Mouse (Mus musculus) liver, embryonic 11.5 days (tissue): ENCODE results near the gene Gm45062. TPM values are rescaled to one million over a fixed set of nuclear protein-coding genes. Genes with fewer than 3 reads are reported as not detected.

Source experiments
- ATAC-seq: fragments of 200-750 bp; cut with Nextera tagmentation; replicated peaks from 2 replicates; pipeline ENCODE4 v1.8.0; 2017; ENCODE audit warnings: moderate number of reproducible peaks, mild to moderate bottlenecking, moderate TSS enrichment, moderate library complexity; ENCODE audit not compliant: low FRiP score
- DNase-seq: peaks from one replicate; pipeline ENCODE4 v3.0.0-alpha.2; 2017; ENCODE audit warnings: low spot score
- H3K27ac ChIP-seq: fragments of 300-500 bp; sonication (generic); 2 replicates; pipeline ENCODE4 v1.5.1; 2014; ENCODE audit warnings: mild to moderate bottlenecking, low read depth, low read length, control low read depth
- H3K27me3 ChIP-seq: fragments of 300-500 bp; sonication (generic); replicated peaks from 2 replicates; pipeline ENCODE4 v1.6.1; 2014; ENCODE audit warnings: low read length, mixed read lengths; ENCODE audit not compliant: control insufficient read depth, insufficient read depth
- H3K36me3 ChIP-seq: fragments of 300-500 bp; sonication (generic); 2 replicates; pipeline ENCODE4 v1.6.1; 2014; ENCODE audit warnings: mild to moderate bottlenecking, low read length, moderate library complexity, mixed read lengths; ENCODE audit not compliant: control insufficient read depth, insufficient read depth
- H3K4me1 ChIP-seq: fragments of 300-500 bp; sonication (generic); replicated peaks from 2 replicates; pipeline ENCODE4 v1.6.1; 2014; ENCODE audit warnings: low read length, mixed read lengths; ENCODE audit not compliant: control insufficient read depth, insufficient read depth
- H3K4me2 ChIP-seq: fragments of 300-500 bp; sonication (generic); 2 replicates; pipeline ENCODE4 v1.6.1; 2014; ENCODE audit warnings: mild to moderate bottlenecking, control low read depth, moderate library complexity
- H3K4me3 ChIP-seq: fragments of 300-500 bp; sonication (generic); 2 replicates; pipeline ENCODE4 v1.5.1; 2014; ENCODE audit warnings: low read depth, low read length, control low read depth
- H3K9ac ChIP-seq: fragments of 300-500 bp; sonication (generic); 2 replicates; pipeline ENCODE4 v1.6.1; 2014; ENCODE audit warnings: low read depth, low read length, control low read depth
- H3K9me3 ChIP-seq: fragments of 300-500 bp; sonication (generic); 2 replicates; pipeline ENCODE4 v1.6.1; 2016; ENCODE audit warnings: low read length, inconsistent platforms, mixed read lengths; ENCODE audit not compliant: control insufficient read depth
- WGBS: fragments of 180-500 bp; shearing (Covaris S2); extraction: QIAGEN DNeasy Blood & Tissue Kit; methylation state at CpG from one replicate; pipeline ENCODE4 v1.1.7; 2014; 5-methylcytosine and 5-hydroxymethylcytosine counted together
- polyA plus RNA-seq: library from polyadenylated mRNA; unstranded; fragments of >200 nt; fragmentation: Nextera tagmentation; extraction: Ambion mirVana; gene quantifications from 2 replicates; pipeline ENCODE4 v1.2.1, GENCODE M21; 2014

The Gm45062 gene
- polyA plus RNA-seq, 1 experiment from 2014 or later, result 3.9 TPM

DNA sequence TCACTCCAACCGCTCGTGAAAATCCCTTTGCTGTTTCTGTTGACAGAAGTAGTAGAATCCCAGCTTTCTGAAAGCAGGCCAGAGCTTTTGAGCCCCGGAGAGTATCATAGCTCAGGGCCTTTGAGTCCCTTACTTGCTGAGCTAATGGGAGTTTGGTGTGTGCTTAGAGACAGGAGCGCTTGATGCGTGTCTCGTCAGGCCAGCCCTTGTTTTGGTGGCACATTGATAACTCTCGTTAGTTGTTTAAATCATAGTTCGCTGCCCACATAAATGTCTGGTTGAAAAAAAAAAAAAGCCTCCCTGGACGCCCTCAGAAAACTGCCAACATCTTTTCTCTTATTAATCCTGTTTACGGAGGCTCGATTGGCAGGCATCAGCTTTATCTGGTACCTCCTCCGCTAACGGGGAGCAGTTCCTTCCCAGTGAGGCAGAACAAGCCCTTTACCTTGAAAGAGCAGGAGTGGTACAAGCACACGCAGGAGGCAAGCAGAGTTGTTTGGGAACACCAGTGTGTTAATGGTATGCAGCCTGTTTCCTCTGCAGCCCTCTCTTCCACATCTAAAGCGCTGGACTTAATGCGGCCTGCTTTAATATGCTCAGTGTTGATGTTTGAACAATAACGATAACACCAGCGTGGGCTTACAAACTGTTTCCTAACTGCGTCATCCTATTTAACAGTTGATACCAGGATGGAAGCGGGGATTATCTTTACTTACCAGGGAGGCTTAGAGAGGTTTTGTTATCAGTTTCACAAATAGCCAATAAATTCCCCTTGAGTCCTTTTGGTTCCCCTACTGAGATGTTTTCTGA is 228.0 kb downstream of the Gm45062 start:
- Histone ChIP-seq H3K27ac (peak overlapping the region; percentile 78), H3K36me3 (no peaks in the 10 kb centered on the region), H3K27me3 (no peaks in the 10 kb centered on the region), H3K9me3 (no peaks in the 10 kb centered on the region), H3K4me2 (peak overlapping the region; percentile 56), H3K9ac (peak overlapping the region; percentile 28), H3K4me1 (peaks cover 30% of the 10 kb centered on the region), H3K4me3 (peak overlapping the region; percentile 31; the same call in 1 of the 2 replicates)
- peak; percentile 89 for ATAC-seq
- WGBS, result 42% methylated on average over 20 of the region's 20 CpGs
- peak; percentile 36 for DNase-seq

DNA sequence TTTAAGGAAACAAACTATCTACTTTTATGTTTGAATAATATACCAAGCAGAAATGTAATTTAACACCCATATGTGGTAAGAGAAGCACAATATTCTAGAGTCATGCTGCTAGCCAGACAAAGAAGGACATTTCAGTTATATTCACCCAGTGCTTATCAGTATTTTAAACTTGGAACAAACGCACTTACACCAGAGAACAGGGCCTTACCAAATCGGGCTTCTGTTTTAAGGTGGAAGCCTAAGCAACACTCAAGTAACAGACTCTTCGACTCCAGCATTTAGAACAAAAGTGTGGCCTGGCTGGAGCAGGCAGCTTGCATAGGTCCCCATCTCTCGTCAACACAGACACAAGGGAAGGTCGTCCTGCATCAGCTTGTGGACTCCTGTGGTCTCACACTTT is 229.0 kb downstream of the Gm45062 start:
- WGBS, result 36% methylated on average over 5 of the region's 5 CpGs
- Histone ChIP-seq H3K4me1 (peaks cover 30% of the 10 kb centered on the region), H3K9ac (no peak overlapping the region), H3K4me2 (peak overlapping the region; percentile 14; the same call in 1 of the 2 replicates), H3K36me3 (no peaks in the 10 kb centered on the region), H3K4me3 (no peak overlapping the region), H3K9me3 (no peaks in the 10 kb centered on the region), H3K27ac (peak overlapping the region; percentile 55), H3K27me3 (no peaks in the 10 kb centered on the region)
- ATAC-seq, result peak; percentile 28; the same call in 1 of the 2 replicates
- no peak for DNase-seq

GRCm38 (mm10) chr6:8489266-8489665 is 230.0 kb downstream of the Gm45062 start:
- Histone ChIP-seq H3K4me2 (no peak overlapping the region), H3K9ac (no peak overlapping the region), H3K27ac (no peak overlapping the region), H3K9me3 (no peaks in the 10 kb centered on the region), H3K4me1 (peaks cover 30% of the 10 kb centered on the region), H3K4me3 (no peak overlapping the region), H3K27me3 (no peaks in the 10 kb centered on the region), H3K36me3 (no peaks in the 10 kb centered on the region)
- DNase-seq, result no peak
- no peak for ATAC-seq
- WGBS, result 79% methylated on average over 7 of the region's 7 CpGs

DNA sequence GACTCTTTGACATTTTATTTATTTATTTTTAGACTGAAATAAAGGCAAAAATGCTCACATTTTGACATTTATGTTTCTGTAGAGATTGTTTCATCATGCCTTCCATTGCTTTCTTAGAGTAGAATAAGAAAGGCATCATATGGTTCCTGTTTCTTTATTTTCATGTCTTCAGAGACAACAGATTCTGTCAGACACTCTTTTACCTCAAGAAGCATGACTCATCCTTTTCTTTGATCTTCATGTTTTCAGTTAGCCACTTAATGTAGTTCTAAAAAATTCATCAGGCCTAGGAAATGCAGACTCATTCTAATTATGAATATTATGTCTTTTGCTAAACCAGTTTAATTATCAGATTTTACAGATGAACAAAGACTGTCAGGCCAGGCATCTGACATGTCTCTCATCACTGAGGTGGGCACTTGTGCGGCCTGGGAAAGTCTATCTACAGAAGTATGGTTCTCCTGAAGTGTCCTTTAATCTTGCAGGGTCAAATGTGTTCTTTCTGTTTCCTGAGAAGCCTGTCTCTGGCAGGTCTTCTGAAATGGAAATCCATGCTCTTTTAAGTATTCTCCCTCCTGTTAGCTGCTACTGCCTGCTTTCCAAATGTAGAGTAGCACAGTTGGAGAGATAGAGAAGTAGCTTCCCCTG is 230.8 kb downstream of the Gm45062 start:
- H3K9ac ChIP-seq, result no peak overlapping the region
- no peak overlapping the region for H3K4me3 ChIP-seq
- H3K4me2 ChIP-seq, result no peak overlapping the region
- 57% methylated on average over 1 of the region's 1 CpGs for WGBS
- H3K27me3 ChIP-seq, result no peaks in the 10 kb centered on the region
- peaks cover 25% of the 10 kb centered on the region for H3K4me1 ChIP-seq
- no peaks in the 10 kb centered on the region for H3K9me3 ChIP-seq
- no peak for ATAC-seq
- H3K27ac ChIP-seq, result no peak overlapping the region
- DNase-seq, result no peak
- no peaks in the 10 kb centered on the region for H3K36me3 ChIP-seq

DNA sequence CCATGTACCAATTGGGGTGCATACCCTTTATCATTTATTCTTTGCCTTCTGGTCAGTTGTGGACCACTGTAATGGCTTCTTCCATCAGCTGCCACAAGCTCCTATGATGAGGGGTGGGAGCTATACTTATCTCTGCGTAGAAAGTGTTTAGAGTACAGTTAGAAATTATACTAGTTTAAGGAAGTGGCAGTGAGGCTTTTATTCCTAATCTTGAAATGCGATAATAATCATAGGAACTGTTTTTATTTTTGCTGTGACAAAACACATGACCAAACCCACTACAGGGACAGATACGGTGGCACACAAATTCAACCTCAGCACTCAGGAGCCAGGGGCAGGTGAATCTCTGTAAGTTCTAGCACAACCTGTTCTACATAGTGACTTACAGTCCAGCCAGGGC is 233.0 kb downstream of the Gm45062 start:
- H3K36me3 ChIP-seq, result no peaks in the 10 kb centered on the region
- no peak overlapping the region for H3K4me3 ChIP-seq
- no peak overlapping the region for H3K4me2 ChIP-seq
- WGBS, result 86% methylated on average over 3 of the region's 3 CpGs
- H3K4me1 ChIP-seq, result peaks cover 4% of the 10 kb centered on the region
- no peaks in the 10 kb centered on the region for H3K27me3 ChIP-seq
- no peak overlapping the region for H3K9ac ChIP-seq
- H3K27ac ChIP-seq, result no peak overlapping the region
- DNase-seq (no peak), ATAC-seq (no peak)
- no peaks in the 10 kb centered on the region for H3K9me3 ChIP-seq

DNA sequence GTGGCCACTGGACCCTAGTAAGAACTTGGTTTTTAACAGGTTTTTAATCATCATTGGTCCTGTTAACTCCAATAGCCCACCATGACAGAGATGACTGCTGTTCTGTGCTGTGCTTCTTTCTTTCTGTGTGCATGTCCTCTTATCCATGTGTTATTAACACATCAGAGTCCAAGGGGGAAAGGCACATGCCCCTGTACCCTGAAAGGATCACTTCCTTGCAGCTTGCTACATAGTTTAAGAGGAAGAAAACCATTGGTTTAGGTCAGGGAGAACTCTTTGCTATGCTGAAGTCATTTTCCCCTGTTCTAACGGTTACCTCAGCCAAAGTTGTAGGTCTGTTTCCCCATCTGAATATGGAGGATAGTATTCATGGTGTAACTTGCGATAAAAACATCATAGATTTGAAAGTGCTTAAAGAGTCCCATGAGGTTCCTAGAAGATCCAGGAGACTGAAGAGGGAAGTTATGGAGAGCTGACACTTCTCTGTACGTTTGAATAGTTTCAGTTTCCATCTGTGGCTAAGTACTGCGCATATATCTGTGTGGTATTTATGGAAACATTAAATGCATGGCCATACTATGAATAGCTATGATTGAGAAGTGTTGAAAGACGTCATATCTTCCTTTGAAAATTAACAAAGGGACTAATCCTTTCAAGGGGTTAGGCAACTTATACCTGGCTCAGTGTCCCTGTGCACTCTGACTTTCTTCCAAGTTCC is 236.0 kb downstream of the Gm45062 start:
- H3K9me3 ChIP-seq, result no peaks in the 10 kb centered on the region
- no peaks in the 10 kb centered on the region for H3K36me3 ChIP-seq
- H3K4me1 ChIP-seq, result no peaks in the 10 kb centered on the region
- no peak overlapping the region for H3K4me2 ChIP-seq
- no peak overlapping the region for H3K4me3 ChIP-seq
- WGBS, result 78% methylated on average over 5 of the region's 5 CpGs
- H3K9ac ChIP-seq, result no peak overlapping the region
- no peak for ATAC-seq
- H3K27me3 ChIP-seq, result no peaks in the 10 kb centered on the region
- DNase-seq, result no peak
- H3K27ac ChIP-seq, result no peak overlapping the region

GRCm38 (mm10) chr6:8495827-8496222 is 236.6 kb downstream of the Gm45062 start:
- H3K9ac ChIP-seq, result no peak overlapping the region
- no peak overlapping the region for H3K4me3 ChIP-seq
- no peaks in the 10 kb centered on the region for H3K4me1 ChIP-seq
- no peak overlapping the region for H3K4me2 ChIP-seq
- ATAC-seq, result no peak
- WGBS, result 70% methylated on average over 4 of the region's 4 CpGs
- H3K9me3 ChIP-seq, result no peaks in the 10 kb centered on the region
- no peak overlapping the region for H3K27ac ChIP-seq
- DNase-seq, result no peak
- H3K36me3 ChIP-seq, result no peaks in the 10 kb centered on the region
- H3K27me3 ChIP-seq, result no peaks in the 10 kb centered on the region

DNA sequence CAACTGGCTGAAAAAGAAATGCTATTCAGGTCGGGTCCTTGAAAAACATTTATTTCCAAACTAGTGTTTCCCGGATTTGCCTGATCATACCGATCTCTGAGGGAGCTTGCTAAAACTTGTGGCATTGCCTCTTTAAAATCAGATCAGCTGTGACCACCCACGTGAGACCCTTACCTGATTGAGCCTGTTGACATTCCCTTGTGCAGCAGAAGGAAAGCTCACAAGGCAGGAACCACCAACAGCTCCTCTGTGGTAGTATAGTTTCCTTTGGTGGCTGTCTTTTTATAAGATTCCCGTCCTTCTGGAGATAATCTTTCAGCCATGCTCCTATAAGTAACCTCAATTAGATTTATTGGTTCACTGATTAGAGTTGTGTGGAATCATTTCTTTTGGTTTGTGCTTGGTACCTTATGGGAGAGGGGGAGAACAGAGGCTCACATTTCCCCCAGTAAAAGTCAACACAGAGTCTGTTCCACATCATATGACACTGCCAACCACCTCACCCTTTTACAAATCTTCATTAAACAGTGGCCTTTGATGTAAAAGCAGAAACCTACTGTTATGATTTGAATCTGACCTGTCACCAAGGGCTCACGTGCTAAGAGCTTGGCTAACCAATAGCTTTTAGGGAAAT is 238.1 kb downstream of the Gm45062 start:
- Histone ChIP-seq H3K36me3 (no peaks in the 10 kb centered on the region), H3K4me1 (no peaks in the 10 kb centered on the region), H3K9me3 (no peaks in the 10 kb centered on the region), H3K4me3 (no peak overlapping the region), H3K4me2 (no peak overlapping the region), H3K27ac (no peak overlapping the region), H3K9ac (no peak overlapping the region), H3K27me3 (no peaks in the 10 kb centered on the region)
- ATAC-seq (no peak), DNase-seq (no peak)
- WGBS, result 67% methylated on average over 6 of the region's 6 CpGs
